Mouse (Mus musculus): ENCODE data around the gene Smim11. TPM values are rescaled to one million over a fixed set of nuclear protein-coding genes. Genes with fewer than 3 reads are reported as not detected.

Smim11 gene
- total RNA-seq (2023): 10 to 100 TPM; 20.2 to 29.7 TPM

DNA sequence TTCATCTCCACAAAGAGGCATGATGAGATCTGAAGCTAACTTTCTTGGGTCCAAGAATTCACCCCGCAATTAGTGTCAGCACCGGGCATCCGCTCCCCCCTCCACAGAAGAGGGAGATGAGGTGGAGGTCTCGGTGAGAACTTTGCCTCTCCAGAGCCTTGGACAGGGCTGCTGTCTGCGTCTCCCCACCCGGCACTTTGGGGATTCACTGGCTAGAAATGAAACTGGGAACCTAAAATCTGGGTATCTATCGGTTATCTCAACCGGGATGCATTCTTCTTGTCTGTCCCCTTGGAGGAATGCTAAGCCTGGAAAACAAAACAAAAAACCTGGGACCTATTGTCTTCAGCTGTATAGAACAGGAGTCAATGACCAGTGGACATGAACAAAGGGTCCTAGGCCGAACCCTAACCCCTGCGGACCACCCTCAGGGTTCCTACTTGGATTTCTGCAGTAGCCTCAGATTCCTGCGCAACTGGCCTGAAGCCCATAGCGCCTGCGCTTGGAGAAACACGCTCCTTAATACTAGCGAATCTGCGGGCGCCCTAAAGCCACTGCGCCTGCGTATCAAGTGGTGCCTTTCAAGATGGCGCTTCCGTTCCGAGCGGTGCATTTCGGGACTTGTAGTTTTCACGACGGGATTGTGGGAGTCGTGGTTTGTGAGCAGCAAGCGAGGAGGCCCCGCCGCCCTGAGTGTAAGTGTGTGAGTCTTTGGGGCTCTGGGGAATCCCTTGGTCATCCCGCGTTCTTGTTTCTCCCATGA lies at the start of gene Smim11:
Gene Smim11, plus strand, starts transcription at position 638 of the 763 bp plus-strand sequence.

DNA sequence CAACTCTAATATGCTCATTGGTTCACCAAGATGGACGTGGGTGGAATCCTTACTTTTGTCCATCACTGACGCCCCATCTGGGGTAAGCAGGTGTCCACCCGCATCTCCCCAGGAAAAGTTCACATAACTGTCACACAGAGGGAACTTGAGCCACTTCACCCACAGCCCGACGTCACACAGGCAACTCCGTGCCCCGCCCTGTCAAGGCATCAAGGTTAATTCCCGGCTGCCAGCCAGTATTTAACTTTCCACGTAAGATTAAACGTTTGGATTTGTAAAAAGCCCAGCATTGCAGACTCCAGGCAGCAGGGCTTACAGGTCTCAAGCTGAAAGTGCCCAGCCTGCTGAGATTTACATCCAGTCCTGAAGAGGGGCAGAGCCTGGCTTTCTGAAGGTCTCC lies 9.0 kb upstream of the Smim11 start, which contains the start of gene Kcne2:
Gene Kcne2, plus strand, starts transcription at position 289 of the 400 bp plus-strand sequence.

DNA sequence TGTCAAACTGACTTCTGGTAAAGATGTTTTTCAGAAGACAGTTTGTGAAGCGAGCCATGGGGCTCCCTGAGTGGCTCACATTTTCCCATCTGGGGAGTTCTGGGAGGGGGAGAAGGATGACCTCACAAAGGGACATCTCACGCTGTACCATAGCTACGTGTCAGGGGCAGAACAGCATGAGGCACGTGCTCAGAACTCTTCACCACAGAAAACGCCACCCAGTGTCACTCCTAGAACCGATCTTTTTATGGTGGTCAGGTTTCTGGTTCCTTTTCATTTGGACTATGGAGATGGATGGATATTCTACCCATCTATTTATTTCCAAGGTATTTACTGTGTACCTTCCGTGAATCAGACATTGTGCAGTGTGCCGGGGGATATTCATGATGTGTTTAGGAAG lies 20.3 kb downstream of the Smim11 start, which contains the start of gene Fam243:
Gene Fam243, minus strand, starts transcription at position 101 of the 400 bp plus-strand sequence.

DNA sequence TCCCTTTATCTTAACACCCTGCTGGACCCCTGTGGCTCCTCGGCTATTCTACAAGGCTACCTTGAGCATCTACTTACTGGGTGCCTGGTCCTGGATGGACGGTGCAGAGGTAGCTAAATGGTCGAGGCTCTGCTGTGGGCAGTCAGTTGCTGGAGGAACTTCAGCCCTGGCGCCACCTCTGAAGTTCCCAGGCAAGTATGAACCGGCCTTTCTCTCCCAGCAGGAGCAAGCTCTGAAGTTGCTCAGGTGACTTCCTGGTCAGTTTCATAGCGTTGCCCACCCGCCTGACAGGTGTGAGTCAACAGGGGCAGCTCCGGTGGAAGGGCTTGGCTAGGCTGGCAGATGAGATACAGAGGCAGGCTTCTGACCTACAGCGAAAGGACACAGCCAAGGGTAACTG lies 58.1 kb downstream of the Smim11 start, which contains the start of gene Kcne1:
Gene Kcne1, minus strand, starts transcription at position 240 of the 400 bp plus-strand sequence.

Other genes starting within 250 kb of the Smim11 start
- 10 to 100 TPM; 29.7 to 31.0 TPM for gene Mrps6, start 243.0 kb upstream of the Smim11 start, total RNA-seq (2023)
- gene Gm49711, start 243.0 kb upstream of the Smim11 start, total RNA-seq (2023): not detected
- gene Slc5a3, start 243.0 kb upstream of the Smim11 start, total RNA-seq (2023): 10 to 100 TPM; 11.8 to 15.5 TPM
- gene Kcne2, start 8.9 kb upstream of the Smim11 start, total RNA-seq (2023): not detected
- gene Fam243, start 20.2 kb downstream of the Smim11 start, total RNA-seq (2023): not detected
- gene Kcne1, start 58.2 kb downstream of the Smim11 start, total RNA-seq (2023): not detected
- 1 to 10 TPM; 4.5 to 7.0 TPM for gene Rcan1, start 169.6 kb downstream of the Smim11 start, total RNA-seq (2023)
- not detected for gene Clic6, start 184.4 kb downstream of the Smim11 start, total RNA-seq (2023)